Mouse (Mus musculus) ES-Bruce4 (cell line): Measurements from ENCODE around the gene Rab30.

Experiments used
- CTCF ChIP-seq: IDR thresholded peaks from one replicate; pipeline ENCODE4 v1.8.1; 2011; ENCODE audit warnings: low read depth, low read length
- EP300 ChIP-seq: IDR thresholded peaks from 2 replicates; pipeline ENCODE4 v1.6.1; 2011; ENCODE audit warnings: low read depth, low read length; ENCODE audit not compliant: insufficient read depth
- POLR2A ChIP-seq: IDR thresholded peaks from one replicate; pipeline ENCODE4 v1.8.1; 2011; ENCODE audit warnings: low read length; ENCODE audit not compliant: insufficient read depth

DNA sequence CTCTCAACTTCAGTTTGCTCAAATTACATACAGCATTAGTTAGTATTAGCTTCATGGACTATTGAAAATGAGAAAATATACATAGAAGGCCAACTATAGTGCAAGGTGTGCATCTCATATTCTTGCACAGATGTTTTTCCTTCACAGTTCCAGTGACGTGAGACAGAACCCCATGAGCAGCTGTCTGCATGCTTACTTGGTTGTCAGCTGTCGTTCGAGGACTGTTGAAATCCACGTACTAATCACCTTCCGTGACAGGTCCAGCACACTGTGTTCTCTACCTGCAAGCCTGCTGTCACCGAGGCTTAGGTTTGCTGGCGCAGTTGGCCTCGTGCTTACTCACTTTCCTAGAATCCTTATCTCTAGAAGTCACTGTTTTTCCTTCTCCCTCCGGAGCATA, 76.5 kb downstream of the Rab30 start:
- TF ChIP-seq CTCF: no peak
- TF ChIP-seq POLR2A: no peak
- no peak for TF ChIP-seq EP300
